ENCODE assay signal across 10 mouse cellular contexts in the genomic region with DNA sequence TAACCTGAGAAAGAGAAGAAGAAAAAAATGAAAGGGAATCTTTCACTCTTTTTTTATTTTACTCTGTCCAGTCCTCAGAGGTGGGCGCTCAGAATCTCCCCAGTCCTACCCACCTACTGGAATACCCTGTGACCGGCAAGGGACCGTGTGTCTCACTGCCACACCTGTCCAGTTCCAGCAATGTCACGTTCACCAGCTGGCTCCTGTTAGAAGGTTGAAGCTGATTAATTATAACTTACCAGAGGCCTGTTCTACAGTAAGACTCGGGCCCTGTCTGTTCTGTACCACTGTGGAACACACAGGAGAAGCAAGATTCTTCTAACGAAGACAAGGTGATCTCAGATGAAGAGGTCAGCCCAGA.
A peak's percentile ranks its signal among the peaks of the same experiment; 100 is the strongest.
DNase-seq lines count a peak whose midpoint lies in the region; ATAC-seq lines count a peak whose summit lies in the region.
"Had no signal": no experiment of that assay in that cellular context is flagged by ENCODE, and none has a peak within 500 bp of the region (broad histone marks: within the 10 kb centered on the region; RNA-seq: fewer than 3 reads in every experiment).

No protein-coding gene starts in this region.

- H3K27ac ChIP-seq in heart, embryonic 12.5 days (ENCODE audit: poor library complexity, severe bottlenecking), result peak overlapping the region; percentile 72; the same call in 1 of the 2 replicates
- no peak overlapping the region for H3K27ac ChIP-seq in kidney, embryonic 16.5 days (ENCODE audit: low read length)
- peak overlapping the region; percentile 53 for H3K27ac ChIP-seq in embryonic facial prominence, embryonic 14.5 days (replicated peaks; ENCODE audit: low read depth, low read length)
- H3K27ac ChIP-seq in hindbrain, embryonic 16.5 days (ENCODE audit: low read depth, low read length), result 0 out of 2 replicates have a peak overlapping the region, but pooled peaks have one; percentile 13
- H3K27ac ChIP-seq: liver, embryonic 15.5 days; midbrain, embryonic 12.5 days had no signal

- no peaks in the 10 kb centered on the region for H3K36me3 ChIP-seq in heart, embryonic 12.5 days
- H3K36me3 ChIP-seq in kidney, embryonic 16.5 days (ENCODE audit: insufficient read depth, low read length), result no peaks in the 10 kb centered on the region
- no peaks in the 10 kb centered on the region for H3K36me3 ChIP-seq in embryonic facial prominence, embryonic 14.5 days (ENCODE audit: control insufficient read depth, insufficient read depth, low read length)
- no peaks in the 10 kb centered on the region for H3K36me3 ChIP-seq in hindbrain, embryonic 16.5 days (ENCODE audit: control insufficient read depth, insufficient read depth, low read length)
- H3K36me3 ChIP-seq: liver, embryonic 15.5 days; midbrain, embryonic 12.5 days had no signal

- no peak for DNase-seq in heart, adult 8-10 months (ENCODE audit: low spot score)
- no peak for DNase-seq in kidney, postnatal 25 days
- no peak for DNase-seq in embryonic facial prominence, embryonic 14.5 days (ENCODE audit: low spot score)
- no peak for DNase-seq in adrenal gland, adult 2 months

- H3K9me3 ChIP-seq in heart, embryonic 12.5 days (replicated peaks), result no peaks in the 10 kb centered on the region
- H3K9me3 ChIP-seq in kidney, embryonic 16.5 days (ENCODE audit: low read length), result no peaks in the 10 kb centered on the region
- H3K9me3 ChIP-seq in embryonic facial prominence, embryonic 14.5 days (ENCODE audit: control insufficient read depth, low read length), result no peaks in the 10 kb centered on the region
- H3K9me3 ChIP-seq in hindbrain, embryonic 16.5 days (ENCODE audit: control insufficient read depth, low read length), result no peaks in the 10 kb centered on the region
- H3K9me3 ChIP-seq: liver, embryonic 15.5 days; midbrain, embryonic 12.5 days had no signal

- 74% methylated on average over 6 of the region's 6 CpGs for WGBS in heart, embryonic 12.5 days
- 46% methylated on average over 6 of the region's 6 CpGs for WGBS in kidney, embryonic 16.5 days
- 60% methylated on average over 6 of the region's 6 CpGs for WGBS in embryonic facial prominence, embryonic 14.5 days
- 69% methylated on average over 6 of the region's 6 CpGs for WGBS in hindbrain, embryonic 16.5 days

- H3K9ac ChIP-seq in heart, embryonic 12.5 days, result no peak overlapping the region
- no peak overlapping the region for H3K9ac ChIP-seq in kidney, embryonic 16.5 days (replicated peaks; ENCODE audit: low read length)
- no peak overlapping the region for H3K9ac ChIP-seq in embryonic facial prominence, embryonic 14.5 days (ENCODE audit: low read depth, low read length)
- H3K9ac ChIP-seq in hindbrain, embryonic 16.5 days (ENCODE audit: low read depth, low read length), result no peak overlapping the region; the same call in 1 of the 2 replicates
- H3K9ac ChIP-seq: liver, embryonic 15.5 days; midbrain, embryonic 12.5 days had no signal

- no peak overlapping the region for H3K4me3 ChIP-seq in heart, embryonic 12.5 days
- no peak overlapping the region for H3K4me3 ChIP-seq in kidney, embryonic 16.5 days (ENCODE audit: low read length)
- no peak overlapping the region for H3K4me3 ChIP-seq in embryonic facial prominence, embryonic 14.5 days (ENCODE audit: low read depth, low read length)
- no peak overlapping the region for H3K4me3 ChIP-seq in hindbrain, embryonic 16.5 days (ENCODE audit: low read length)
- H3K4me3 ChIP-seq: erythroblast, embryonic 14.5 days; liver, embryonic 15.5 days; midbrain, embryonic 12.5 days had no signal

- ATAC-seq in heart, embryonic 12.5 days (ENCODE audit: insufficient number of reproducible peaks, low FRiP score), result no peak
- no peak for ATAC-seq in kidney, embryonic 16.5 days (ENCODE audit: low FRiP score, low TSS enrichment)
- ATAC-seq in embryonic facial prominence, embryonic 14.5 days (ENCODE audit: low read depth), result no peak
- ATAC-seq in hindbrain, embryonic 16.5 days, result 0 out of 2 replicates have a peak, but pooled peaks have one; percentile 43

- H3K4me1 ChIP-seq in heart, embryonic 12.5 days (replicated peaks), result peaks cover 52% of the 10 kb centered on the region
- H3K4me1 ChIP-seq in kidney, embryonic 16.5 days (ENCODE audit: insufficient read depth, low read length), result peaks cover 46% of the 10 kb centered on the region
- peaks cover 20% of the 10 kb centered on the region for H3K4me1 ChIP-seq in embryonic facial prominence, embryonic 14.5 days (ENCODE audit: control insufficient read depth, insufficient read depth, low read length)
- peaks cover 12% of the 10 kb centered on the region for H3K4me1 ChIP-seq in hindbrain, embryonic 16.5 days (ENCODE audit: control insufficient read depth, insufficient read depth, low read depth, low read length)

- no peaks in the 10 kb centered on the region for H3K27me3 ChIP-seq in heart, embryonic 12.5 days (replicated peaks)
- no peaks in the 10 kb centered on the region; the same call in none of the 2 replicates for H3K27me3 ChIP-seq in kidney, embryonic 16.5 days (ENCODE audit: insufficient read depth, low read length)
- no peaks in the 10 kb centered on the region for H3K27me3 ChIP-seq in embryonic facial prominence, embryonic 14.5 days (replicated peaks; ENCODE audit: control insufficient read depth, insufficient read depth, low read length)
- no peaks in the 10 kb centered on the region for H3K27me3 ChIP-seq in hindbrain, embryonic 16.5 days (replicated peaks; ENCODE audit: control insufficient read depth, insufficient read depth, low read length)
- H3K27me3 ChIP-seq: liver, embryonic 15.5 days had no signal

- peak overlapping the region; percentile 37 for H3K4me2 ChIP-seq in heart, embryonic 12.5 days
- peak overlapping the region; percentile 5; the same call in 1 of the 2 replicates for H3K4me2 ChIP-seq in kidney, embryonic 16.5 days (replicated peaks; ENCODE audit: low read depth, low read length)
- H3K4me2 ChIP-seq in embryonic facial prominence, embryonic 14.5 days (ENCODE audit: low read depth, low read length), result peak overlapping the region; percentile 43
- H3K4me2 ChIP-seq in hindbrain, embryonic 16.5 days (ENCODE audit: low read length), result peak overlapping the region; percentile 27
- H3K4me2 ChIP-seq: liver, embryonic 15.5 days; midbrain, embryonic 12.5 days had no signal
